Mouse (Mus musculus) liver, embryonic 11.5 days (tissue): ENCODE data around the gene Mtrf1l. TPM values are rescaled to one million over a fixed set of nuclear protein-coding genes. Genes with fewer than 3 reads are reported as not detected.

Experiments
- ATAC-seq: fragments of 200-750 bp; cut with Nextera tagmentation; replicated peaks from 2 replicates; pipeline ENCODE4 v1.8.0; 2017; ENCODE audit warnings: moderate number of reproducible peaks, mild to moderate bottlenecking, moderate TSS enrichment, moderate library complexity; ENCODE audit not compliant: low FRiP score
- DNase-seq: peaks from one replicate; pipeline ENCODE4 v3.0.0-alpha.2; 2017; ENCODE audit warnings: low spot score
- H3K27ac ChIP-seq: fragments of 300-500 bp; sonication (generic); 2 replicates; pipeline ENCODE4 v1.5.1; 2014; ENCODE audit warnings: mild to moderate bottlenecking, low read depth, low read length, control low read depth
- H3K27me3 ChIP-seq: fragments of 300-500 bp; sonication (generic); replicated peaks from 2 replicates; pipeline ENCODE4 v1.6.1; 2014; ENCODE audit warnings: low read length, mixed read lengths; ENCODE audit not compliant: control insufficient read depth, insufficient read depth
- H3K36me3 ChIP-seq: fragments of 300-500 bp; sonication (generic); 2 replicates; pipeline ENCODE4 v1.6.1; 2014; ENCODE audit warnings: mild to moderate bottlenecking, low read length, moderate library complexity, mixed read lengths; ENCODE audit not compliant: control insufficient read depth, insufficient read depth
- H3K4me1 ChIP-seq: fragments of 300-500 bp; sonication (generic); replicated peaks from 2 replicates; pipeline ENCODE4 v1.6.1; 2014; ENCODE audit warnings: low read length, mixed read lengths; ENCODE audit not compliant: control insufficient read depth, insufficient read depth
- H3K4me2 ChIP-seq: fragments of 300-500 bp; sonication (generic); 2 replicates; pipeline ENCODE4 v1.6.1; 2014; ENCODE audit warnings: mild to moderate bottlenecking, control low read depth, moderate library complexity
- H3K4me3 ChIP-seq: fragments of 300-500 bp; sonication (generic); 2 replicates; pipeline ENCODE4 v1.5.1; 2014; ENCODE audit warnings: low read depth, low read length, control low read depth
- H3K9ac ChIP-seq: fragments of 300-500 bp; sonication (generic); 2 replicates; pipeline ENCODE4 v1.6.1; 2014; ENCODE audit warnings: low read depth, low read length, control low read depth
- H3K9me3 ChIP-seq: fragments of 300-500 bp; sonication (generic); 2 replicates; pipeline ENCODE4 v1.6.1; 2016; ENCODE audit warnings: low read length, inconsistent platforms, mixed read lengths; ENCODE audit not compliant: control insufficient read depth
- WGBS: fragments of 180-500 bp; shearing (Covaris S2); extraction: QIAGEN DNeasy Blood & Tissue Kit; methylation state at CpG from one replicate; pipeline ENCODE4 v1.1.7; 2014; 5-methylcytosine and 5-hydroxymethylcytosine counted together
- polyA plus RNA-seq: library from polyadenylated mRNA; unstranded; fragments of >200 nt; fragmentation: Nextera tagmentation; extraction: Ambion mirVana; gene quantifications from 2 replicates; pipeline ENCODE4 v1.2.1, GENCODE M21; 2014

The Mtrf1l gene
- polyA plus RNA-seq, 1 experiment from 2014 or later = 12.6 TPM

- Histone ChIP-seq H3K27ac (no peak overlapping the region), H3K4me1 (peaks cover 8% of the 10 kb centered on the region), H3K9ac (no peak overlapping the region), H3K4me3 (no peak overlapping the region), H3K27me3 (no peaks in the 10 kb centered on the region), H3K4me2 (no peak overlapping the region), H3K36me3 (peaks cover 43% of the 10 kb centered on the region), H3K9me3 (no peaks in the 10 kb centered on the region)
- peak; percentile 56 for ATAC-seq
- DNase-seq = no peak
- 81% methylated on average over 4 of the region's 4 CpGs for WGBS
These were observed 25.6 kb downstream of the Mtrf1l start for GRCm38 (mm10) chr10:5798069-5798468.

- no peak for DNase-seq
- no peak for ATAC-seq
- 21% methylated on average over 12 of the region's 12 CpGs for WGBS
- no peaks in the 10 kb centered on the region for H3K36me3 ChIP-seq
- H3K4me2 ChIP-seq = no peak overlapping the region
- no peaks in the 10 kb centered on the region for H3K27me3 ChIP-seq
- H3K9ac ChIP-seq = no peak overlapping the region
- H3K9me3 ChIP-seq = no peaks in the 10 kb centered on the region
- no peaks in the 10 kb centered on the region for H3K4me1 ChIP-seq
- H3K4me3 ChIP-seq = no peak overlapping the region
- H3K27ac ChIP-seq = no peak overlapping the region
These were observed 33.1 kb downstream of the Mtrf1l start for GRCm38 (mm10) chr10:5790657-5791056.

- Histone ChIP-seq H3K27me3 (no peaks in the 10 kb centered on the region), H3K9ac (no peak overlapping the region), H3K4me1 (no peaks in the 10 kb centered on the region), H3K36me3 (no peaks in the 10 kb centered on the region), H3K4me2 (no peak overlapping the region), H3K27ac (no peak overlapping the region), H3K9me3 (no peaks in the 10 kb centered on the region), H3K4me3 (no peak overlapping the region)
- WGBS = 24% methylated on average over 4 of the region's 4 CpGs
- ATAC-seq (no peak), DNase-seq (no peak)
These were observed 36.8 kb downstream of the Mtrf1l start for GRCm38 (mm10) chr10:5786923-5787322.

Other genes with a start within 250 kb of the Mtrf1l start
- 4.4 and 4.9 TPM in 2 replicates for gene Myct1, start 230.1 kb downstream of the Mtrf1l start, polyA plus RNA-seq
- gene Vip, start 184.7 kb downstream of the Mtrf1l start, polyA plus RNA-seq = not detected in 2 replicates
- 94.5 and 99.7 TPM in 2 replicates for gene Fbxo5, start 18.3 kb downstream of the Mtrf1l start, polyA plus RNA-seq
- 0.53 and 0.59 TPM in 2 replicates for gene Rgs17, start 98.5 kb upstream of the Mtrf1l start, polyA plus RNA-seq